Mouse (Mus musculus) lung, postnatal 0 days (tissue): ENCODE measurements at regions not wholly inside any gene's neighbourhood (a gene's known extent, or its start where the extent isn't known, plus 50 kb on each side); places are given as distances from the start of the nearest gene placed in this dataset.
A peak's percentile ranks its signal among the peaks of the same experiment; 100 is the strongest.

Experiments used
- ATAC-seq: fragments of 200-750 bp; cut with Nextera tagmentation; 2 replicates; pipeline ENCODE4 v1.8.0; 2017; ENCODE audit warnings: moderate library complexity
- DNase-seq: peaks from one replicate; pipeline ENCODE4 v3.0.0-alpha.2; 2016; ENCODE audit warnings: low spot score
- H3K27ac ChIP-seq: fragments of 300-500 bp; sonication (generic); 2 replicates; pipeline ENCODE4 v1.5.1; 2014; ENCODE audit warnings: antibody characterized with exemption, mild to moderate bottlenecking, low read length, mixed read lengths
- H3K27me3 ChIP-seq: fragments of 300-500 bp; sonication (generic); replicated peaks from 2 replicates; pipeline ENCODE4 v1.6.1; 2014; ENCODE audit warnings: low read length, mixed read lengths; ENCODE audit not compliant: insufficient read depth
- H3K36me3 ChIP-seq: fragments of 300-500 bp; sonication (generic); 2 replicates; pipeline ENCODE4 v1.6.1; 2014; ENCODE audit warnings: low read length, mixed read lengths; ENCODE audit not compliant: insufficient read depth
- H3K4me1 ChIP-seq: fragments of 300-500 bp; sonication (generic); 2 replicates; pipeline ENCODE4 v1.6.1; 2014; ENCODE audit warnings: antibody characterized with exemption, low read depth, low read length, mixed read lengths; ENCODE audit not compliant: insufficient read depth
- H3K4me2 ChIP-seq: fragments of 300-500 bp; sonication (generic); replicated peaks from 2 replicates; pipeline ENCODE4 v1.6.1; 2014; ENCODE audit warnings: low read depth, mild to moderate bottlenecking, low read length, moderate library complexity, mixed read lengths
- H3K4me3 ChIP-seq: fragments of 300-500 bp; sonication (generic); 2 replicates; pipeline ENCODE4 v1.5.1; 2014; ENCODE audit warnings: low read depth, low read length
- H3K9ac ChIP-seq: fragments of 300-500 bp; sonication (generic); replicated peaks from 2 replicates; pipeline ENCODE4 v1.6.1; 2014; ENCODE audit warnings: low read depth, mild to moderate bottlenecking
- H3K9me3 ChIP-seq: fragments of 300-500 bp; sonication (generic); 2 replicates; pipeline ENCODE4 v1.6.1; 2016; ENCODE audit warnings: low read length, mixed read lengths
- CTCF ChIP-seq: IDR thresholded peaks from 2 replicates; pipeline ENCODE4 v1.5.1; 2016; ENCODE audit warnings: antibody characterized with exemption, mild to moderate bottlenecking
- EP300 ChIP-seq: IDR thresholded peaks from 2 replicates; pipeline ENCODE4 v1.6.1; 2016; ENCODE audit warnings: antibody characterized with exemption, mild to moderate bottlenecking, control low read depth
- WGBS: fragments of 180-500 bp; shearing (Covaris S2); extraction: QIAGEN DNeasy Blood & Tissue Kit; methylation state at CpG from one replicate; pipeline ENCODE4 v1.1.7; 2014; 5-methylcytosine and 5-hydroxymethylcytosine counted together

GRCm38 (mm10) chrX:12927797-12928589 lies 143.3 kb upstream of the Usp9x start:
- Histone ChIP-seq H3K4me2 (no peak overlapping the region), H3K27me3 (no peaks in the 10 kb centered on the region), H3K36me3 (no peaks in the 10 kb centered on the region), H3K9me3 (no peaks in the 10 kb centered on the region), H3K4me3 (no peak overlapping the region), H3K4me1 (no peaks in the 10 kb centered on the region), H3K9ac (no peak overlapping the region), H3K27ac (no peak overlapping the region)
- TF ChIP-seq CTCF (no peak), EP300 (no peak)
- ATAC-seq, result no peak; the same call in 1 of the 2 replicates
- 44% methylated on average over 11 of the region's 11 CpGs for WGBS
- no peak for DNase-seq

- Histone ChIP-seq H3K9ac (no peak overlapping the region), H3K27me3 (no peaks in the 10 kb centered on the region), H3K9me3 (no peaks in the 10 kb centered on the region), H3K4me1 (no peaks in the 10 kb centered on the region), H3K27ac (no peak overlapping the region), H3K4me2 (no peak overlapping the region), H3K36me3 (no peaks in the 10 kb centered on the region), H3K4me3 (no peak overlapping the region)
- TF ChIP-seq EP300 (no peak), CTCF (peak; percentile 10; the same call in 1 of the 2 replicates)
- 72% methylated on average over 10 of the region's 10 CpGs for WGBS
- no peak for ATAC-seq
- no peak for DNase-seq
Observed at GRCm38 (mm10) chrX:12924705-12925644, 146.3 kb upstream of the Usp9x start.

GRCm38 (mm10) chrX:12919576-12919975 lies 151.7 kb upstream of the Usp9x start:
- Histone ChIP-seq H3K9ac (no peak overlapping the region), H3K4me3 (no peak overlapping the region), H3K36me3 (no peaks in the 10 kb centered on the region), H3K27me3 (no peaks in the 10 kb centered on the region), H3K4me2 (no peak overlapping the region), H3K27ac (no peak overlapping the region), H3K9me3 (no peaks in the 10 kb centered on the region), H3K4me1 (no peaks in the 10 kb centered on the region)
- TF ChIP-seq EP300 (no peak), CTCF (peak; percentile 51)
- DNase-seq (no peak), ATAC-seq (no peak)
- 27% methylated on average over 3 of the region's 3 CpGs for WGBS

GRCm38 (mm10) chrX:12917105-12917504 lies 154.2 kb upstream of the Usp9x start:
- Histone ChIP-seq H3K9ac (no peak overlapping the region), H3K4me2 (peak overlapping the region; percentile 42), H3K36me3 (no peaks in the 10 kb centered on the region), H3K4me3 (no peak overlapping the region), H3K27me3 (no peaks in the 10 kb centered on the region), H3K27ac (no peak overlapping the region), H3K9me3 (no peaks in the 10 kb centered on the region), H3K4me1 (no peaks in the 10 kb centered on the region)
- ATAC-seq (peak; percentile 89), DNase-seq (peak; percentile 54)
- 28% methylated on average over 13 of the region's 13 CpGs for WGBS
- peak; percentile 40 for TF ChIP-seq CTCF
- no peak for TF ChIP-seq EP300

- H3K4me1 ChIP-seq, result no peaks in the 10 kb centered on the region
- H3K4me2 ChIP-seq, result peak overlapping the region; percentile 42
- 23% methylated on average over 11 of the region's 11 CpGs for WGBS
- H3K4me3 ChIP-seq, result no peak overlapping the region
- no peaks in the 10 kb centered on the region for H3K9me3 ChIP-seq
- TF ChIP-seq EP300, result no peak
- no peak for TF ChIP-seq CTCF
- H3K9ac ChIP-seq, result no peak overlapping the region
- H3K27ac ChIP-seq, result no peak overlapping the region
- no peaks in the 10 kb centered on the region for H3K36me3 ChIP-seq
- DNase-seq (no peak), ATAC-seq (peak; percentile 28; the same call in 1 of the 2 replicates)
- H3K27me3 ChIP-seq, result no peaks in the 10 kb centered on the region
Observed at GRCm38 (mm10) chrX:12916684-12917083, 154.6 kb upstream of the Usp9x start.

- H3K36me3 ChIP-seq, result no peaks in the 10 kb centered on the region
- H3K9ac ChIP-seq, result no peak overlapping the region
- ATAC-seq (no peak), DNase-seq (no peak)
- no peak overlapping the region for H3K4me2 ChIP-seq
- TF ChIP-seq CTCF, result no peak
- no peak for TF ChIP-seq EP300
- H3K4me1 ChIP-seq, result no peaks in the 10 kb centered on the region
- no peaks in the 10 kb centered on the region for H3K9me3 ChIP-seq
- H3K27me3 ChIP-seq, result no peaks in the 10 kb centered on the region
- no peak overlapping the region for H3K4me3 ChIP-seq
- H3K27ac ChIP-seq, result no peak overlapping the region
- WGBS, result 76% methylated on average over 7 of the region's 7 CpGs
Observed at GRCm38 (mm10) chrX:12900256-12900655, 138.4 kb upstream of the Med14 start.
